Mouse (Mus musculus) hindbrain, embryonic 10.5 days (tissue): ENCODE measurements around the gene Ticrr. TPM values are rescaled to one million over a fixed set of nuclear protein-coding genes. Genes with fewer than 3 reads are reported as not detected.

Source experiments
- DNase-seq: peaks from one replicate; pipeline ENCODE4 v3.0.0-alpha.2; 2017; ENCODE audit warnings: low spot score
- H3K27ac ChIP-seq: fragments of 300-500 bp; sonication (generic); 2 replicates; pipeline ENCODE4 v1.5.1; 2016; ENCODE audit warnings: mild to moderate bottlenecking, moderate library complexity
- H3K27me3 ChIP-seq: fragments of 300-500 bp; sonication (generic); 2 replicates; pipeline ENCODE4 v1.6.1; 2016; ENCODE audit warnings: mild to moderate bottlenecking; ENCODE audit not compliant: poor library complexity, insufficient read depth, severe bottlenecking
- H3K36me3 ChIP-seq: fragments of 300-500 bp; sonication (generic); 2 replicates; pipeline ENCODE4 v1.6.1; 2016; ENCODE audit warnings: mild to moderate bottlenecking, moderate library complexity
- H3K4me1 ChIP-seq: fragments of 300-500 bp; sonication (generic); replicated peaks from 2 replicates; pipeline ENCODE4 v1.6.1; 2016; ENCODE audit warnings: mild to moderate bottlenecking
- H3K4me3 ChIP-seq: fragments of 300-500 bp; sonication (generic); 2 replicates; pipeline ENCODE4 v1.5.1; 2016; ENCODE audit warnings: mild to moderate bottlenecking, moderate library complexity
- H3K9me3 ChIP-seq: fragments of 300-500 bp; sonication (generic); 2 replicates; pipeline ENCODE4 v1.6.1; 2016; ENCODE audit warnings: mild to moderate bottlenecking, moderate library complexity
- WGBS: fragments of 180-500 bp; shearing (Covaris S2); methylation state at CpG from one replicate; pipeline ENCODE4 v1.1.7; 2016; 5-methylcytosine and 5-hydroxymethylcytosine counted together
- polyA plus RNA-seq: library from polyadenylated mRNA; unstranded; fragments of >200 nt; fragmentation: Nextera tagmentation; extraction: Ambion mirVana; gene quantifications from 2 replicates; pipeline ENCODE4 v1.2.1, GENCODE M21; 2016

The Ticrr gene
- polyA plus RNA-seq, 1 experiment from 2014 or later, result 16.1 TPM

GRCm38 (mm10) chr7:79738913-79739312 lies 78.9 kb downstream of the Ticrr start:
- 95% methylated on average over 2 of the region's 2 CpGs for WGBS
- H3K9me3 ChIP-seq, result no peaks in the 10 kb centered on the region

GRCm38 (mm10) chr7:79740279-79740678 lies 80.3 kb downstream of the Ticrr start:
- Histone ChIP-seq H3K4me3 (no peak overlapping the region), H3K27ac (no peak overlapping the region), H3K9me3 (no peaks in the 10 kb centered on the region), H3K4me1 (peaks cover 15% of the 10 kb centered on the region), H3K27me3 (peaks cover 7% of the 10 kb centered on the region), H3K36me3 (peaks cover 24% of the 10 kb centered on the region)
- no peak for DNase-seq
- 79% methylated on average over 4 of the region's 4 CpGs for WGBS

More at GRCm38 (mm10) chr7:79738913-79739312, 78.9 kb downstream of the Ticrr start:
- peaks cover 15% of the 10 kb centered on the region for H3K4me1 ChIP-seq
- H3K4me3 ChIP-seq, result no peak overlapping the region
- peaks cover 29% of the 10 kb centered on the region for H3K36me3 ChIP-seq
- no peak for DNase-seq
- peaks cover 7% of the 10 kb centered on the region; the same call in 1 of the 2 replicates for H3K27me3 ChIP-seq
- H3K27ac ChIP-seq, result no peak overlapping the region

- peak overlapping the region; percentile 85 for H3K27ac ChIP-seq
- peaks cover 15% of the 10 kb centered on the region for H3K4me1 ChIP-seq
- peaks cover 11% of the 10 kb centered on the region for H3K36me3 ChIP-seq
- WGBS, result 29% methylated on average over 11 of the region's 11 CpGs
- H3K4me3 ChIP-seq, result peak overlapping the region; percentile 79
- DNase-seq, result no peak
- H3K27me3 ChIP-seq, result peaks cover 7% of the 10 kb centered on the region
- no peaks in the 10 kb centered on the region for H3K9me3 ChIP-seq
These were observed 82.3 kb downstream of the Ticrr start for GRCm38 (mm10) chr7:79742277-79742658.

GRCm38 (mm10) chr7:79742659-79743536 lies 82.9 kb downstream of the Ticrr start, which contains the start of the genes Pex11a and Wdr93:
Pex11a (minus strand) TSS chr7:79743131.
Wdr93 (plus strand) TSS chr7:79743163.
- Histone ChIP-seq H3K36me3 (0 out of 2 replicates have a peak, but pooled peaks cover 5% of the 10 kb centered on the region), H3K4me3 (peak within 1 kb of the TSS; percentile 79), H3K4me1 (peaks cover 15% of the 10 kb centered on the region), H3K27ac (peak within 1 kb of the TSS; percentile 85), H3K27me3 (peaks cover 7% of the 10 kb centered on the region), H3K9me3 (no peaks in the 10 kb centered on the region)
- WGBS, result 3% methylated on average over 46 of the region's 46 CpGs
- peak; percentile 81 for DNase-seq

- no peak for DNase-seq
- Histone ChIP-seq H3K27ac (no peak overlapping the region), H3K27me3 (peaks cover 10% of the 10 kb centered on the region), H3K4me3 (no peak overlapping the region), H3K9me3 (no peaks in the 10 kb centered on the region), H3K36me3 (0 out of 2 replicates have a peak, but pooled peaks cover 2% of the 10 kb centered on the region), H3K4me1 (peaks cover 15% of the 10 kb centered on the region)
- 93% methylated on average over 9 of the region's 9 CpGs for WGBS
These were observed 84.1 kb downstream of the Ticrr start for GRCm38 (mm10) chr7:79744051-79744450.

- H3K27ac ChIP-seq, result no peak overlapping the region
- H3K4me3 ChIP-seq, result no peak overlapping the region
- peaks cover 15% of the 10 kb centered on the region for H3K4me1 ChIP-seq
- peaks cover 10% of the 10 kb centered on the region for H3K27me3 ChIP-seq
- 0 out of 2 replicates have a peak, but pooled peaks cover 2% of the 10 kb centered on the region for H3K36me3 ChIP-seq
- WGBS, result 80% methylated on average over 5 of the region's 5 CpGs
- no peaks in the 10 kb centered on the region for H3K9me3 ChIP-seq
- DNase-seq, result no peak
These were observed 84.6 kb downstream of the Ticrr start for GRCm38 (mm10) chr7:79744585-79744984.

GRCm38 (mm10) chr7:79747659-79748058 lies 87.7 kb downstream of the Ticrr start:
- DNase-seq, result no peak
- peaks cover 10% of the 10 kb centered on the region for H3K4me1 ChIP-seq
- WGBS, result 80% methylated on average over 6 of the region's 6 CpGs
- no peaks in the 10 kb centered on the region for H3K36me3 ChIP-seq
- H3K27me3 ChIP-seq, result peaks cover 3% of the 10 kb centered on the region
- no peak overlapping the region for H3K27ac ChIP-seq
- no peak overlapping the region for H3K4me3 ChIP-seq
- H3K9me3 ChIP-seq, result no peaks in the 10 kb centered on the region

Other genes with a start within 250 kb of the Ticrr start
- gene Polg, start 193.8 kb upstream of the Ticrr start, polyA plus RNA-seq, result 38.5 and 43.0 TPM in 2 replicates
- gene Rhcg, start 42.5 kb upstream of the Ticrr start, polyA plus RNA-seq, result 0.12 and 0.67 TPM in 2 replicates
- 5.2 and 5.9 TPM in 2 replicates for gene Kif7, start 55.5 kb downstream of the Ticrr start, polyA plus RNA-seq
- not detected in 2 replicates for gene Plin1, start 72.7 kb downstream of the Ticrr start, polyA plus RNA-seq
- gene Pex11a, start 82.9 kb downstream of the Ticrr start, polyA plus RNA-seq, result 8.0 and 8.3 TPM in 2 replicates
- 0.47 and 0.52 TPM in 2 replicates for gene Wdr93, start 83.0 kb downstream of the Ticrr start, polyA plus RNA-seq
- 0.12 TPM in 1 of 2 replicates, not detected in the other for gene Mesp1, start 133.6 kb downstream of the Ticrr start, polyA plus RNA-seq
- 0.37 and 0.55 TPM in 2 replicates for gene Mesp2, start 150.5 kb downstream of the Ticrr start, polyA plus RNA-seq
- gene Anpep, start 200.9 kb downstream of the Ticrr start, polyA plus RNA-seq, result 4.3 and 5.6 TPM in 2 replicates